In the genomic region with DNA sequence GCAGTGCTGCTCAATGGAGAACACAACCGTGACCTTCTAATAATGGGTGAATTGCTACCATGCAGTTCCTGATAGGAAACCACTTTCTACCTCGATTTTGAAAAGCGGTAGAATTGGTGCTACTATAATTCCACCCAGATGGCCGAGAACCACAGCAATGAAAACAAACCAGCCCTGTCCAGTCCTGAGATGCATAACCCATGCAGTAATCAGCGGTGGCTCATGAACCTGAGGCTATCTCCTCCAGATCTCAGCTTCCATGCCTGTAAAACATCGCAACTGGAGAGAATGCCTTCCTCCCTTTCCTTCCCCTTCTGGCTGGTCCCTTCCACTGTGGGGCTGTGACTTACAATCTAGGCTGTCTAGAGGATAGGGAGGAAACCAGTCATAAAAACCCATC, we compare ENCODE assay signal across 17 mouse cellular contexts. TPM values are rescaled to one million over a fixed set of nuclear protein-coding genes. Genes with fewer than 3 reads are reported as not detected.
"Had no signal": no experiment of that assay in that cellular context is flagged by ENCODE, and none has a peak within 500 bp of the region (broad histone marks: within the 10 kb centered on the region; RNA-seq: fewer than 3 reads in every experiment).

No protein-coding gene starts in this region.

- ATAC-seq: intestine, embryonic 16.5 days had no signal

- H3K4me2 ChIP-seq: limb, embryonic 15.5 days; liver, embryonic 13.5 days; neural tube, embryonic 12.5 days had no signal

- DNase-seq: kidney, adult 9 months; left cerebral cortex, postnatal 4 days; liver, embryonic 13.5 days; lung, adult 18-20 months; midbrain, embryonic 14.5 days had no signal

- H3K27me3 ChIP-seq: limb, embryonic 15.5 days; liver, embryonic 13.5 days; neural tube, embryonic 12.5 days had no signal

- H3K4me3 ChIP-seq: limb, embryonic 15.5 days; liver, embryonic 13.5 days; midbrain, embryonic 10.5 days; neural tube, embryonic 12.5 days had no signal

- H3K9ac ChIP-seq: limb, embryonic 15.5 days; liver, embryonic 13.5 days; neural tube, embryonic 12.5 days had no signal

- H3K9me3 ChIP-seq: limb, embryonic 15.5 days; liver, embryonic 13.5 days; midbrain, embryonic 10.5 days; neural tube, embryonic 12.5 days had no signal

- H3K36me3 ChIP-seq: limb, embryonic 15.5 days; liver, embryonic 13.5 days; neural tube, embryonic 12.5 days had no signal

- H3K27ac ChIP-seq: limb, embryonic 15.5 days; liver, embryonic 13.5 days; neural tube, embryonic 12.5 days; stomach, postnatal 0 days had no signal

RNA-seq across cellular contexts. Expression of a gene that starts 59.7 kb away (rescaled TPM):
- total RNA-seq: layer of hippocampus, adult 8-10 months; layer of hippocampus, postnatal 14 days; left cerebral cortex, adult 18-20 months; left cerebral cortex, postnatal 10 days; left cerebral cortex, postnatal 4 days; neutrophil, adult 5-6 weeks had no signal
- polyA plus RNA-seq: intestine, embryonic 16.5 days; large intestine, adult 2 months; limb, embryonic 15.5 days; liver, embryonic 13.5 days; lung, embryonic 16.5 days; midbrain, embryonic 10.5 days; midbrain, embryonic 14.5 days; neural tube, embryonic 12.5 days; stomach, postnatal 0 days had no signal
